Mouse (Mus musculus) embryonic facial prominence, embryonic 13.5 days (tissue): ENCODE data around the gene Gm28051. TPM values are rescaled to one million over a fixed set of nuclear protein-coding genes. Genes with fewer than 3 reads are reported as not detected.

Source experiments
- ATAC-seq: fragments of 200-750 bp; cut with Nextera tagmentation; 2 replicates; pipeline ENCODE4 v1.8.0; 2017; ENCODE audit warnings: low read depth; ENCODE audit not compliant: insufficient number of reproducible peaks, insufficient read depth, low FRiP score, low TSS enrichment
- H3K27ac ChIP-seq: fragments of 300-500 bp; sonication (generic); 2 replicates; pipeline ENCODE4 v1.5.1; 2015; ENCODE audit warnings: moderate library complexity, mild to moderate bottlenecking, inconsistent platforms
- H3K27me3 ChIP-seq: fragments of 300-500 bp; sonication (generic); 2 replicates; pipeline ENCODE4 v1.6.1; 2015; ENCODE audit warnings: mild to moderate bottlenecking, inconsistent platforms
- H3K36me3 ChIP-seq: fragments of 300-500 bp; sonication (generic); 2 replicates; pipeline ENCODE4 v1.6.1; 2015; ENCODE audit warnings: mild to moderate bottlenecking, inconsistent platforms
- H3K4me1 ChIP-seq: fragments of 300-500 bp; sonication (generic); 2 replicates; pipeline ENCODE4 v1.6.1; 2015; ENCODE audit warnings: inconsistent platforms
- H3K4me2 ChIP-seq: fragments of 300-500 bp; sonication (generic); 2 replicates; pipeline ENCODE4 v1.6.1; 2015; ENCODE audit warnings: moderate library complexity, mild to moderate bottlenecking, inconsistent platforms
- H3K4me3 ChIP-seq: fragments of 300-500 bp; sonication (generic); 2 replicates; pipeline ENCODE4 v1.5.1; 2015; ENCODE audit warnings: mild to moderate bottlenecking, inconsistent platforms
- H3K9ac ChIP-seq: fragments of 300-500 bp; sonication (generic); 2 replicates; pipeline ENCODE4 v1.6.1; 2015; ENCODE audit warnings: mild to moderate bottlenecking, inconsistent platforms
- H3K9me3 ChIP-seq: fragments of 300-500 bp; sonication (generic); 2 replicates; pipeline ENCODE4 v1.6.1; 2016; ENCODE audit warnings: inconsistent platforms
- WGBS: fragments of 180-500 bp; shearing (Covaris S2); methylation state at CpG from one replicate; pipeline ENCODE4 v1.1.7; 2015; ENCODE audit warnings: mixed read lengths; 5-methylcytosine and 5-hydroxymethylcytosine counted together
- polyA plus RNA-seq: library from polyadenylated mRNA; unstranded; fragments of >200 nt; fragmentation: Nextera tagmentation; extraction: Ambion mirVana; gene quantifications from 2 replicates; pipeline ENCODE4 v1.2.1, GENCODE M21; 2015

The Gm28051 gene
- polyA plus RNA-seq, 1 experiment from 2014 or later = not detected

DNA sequence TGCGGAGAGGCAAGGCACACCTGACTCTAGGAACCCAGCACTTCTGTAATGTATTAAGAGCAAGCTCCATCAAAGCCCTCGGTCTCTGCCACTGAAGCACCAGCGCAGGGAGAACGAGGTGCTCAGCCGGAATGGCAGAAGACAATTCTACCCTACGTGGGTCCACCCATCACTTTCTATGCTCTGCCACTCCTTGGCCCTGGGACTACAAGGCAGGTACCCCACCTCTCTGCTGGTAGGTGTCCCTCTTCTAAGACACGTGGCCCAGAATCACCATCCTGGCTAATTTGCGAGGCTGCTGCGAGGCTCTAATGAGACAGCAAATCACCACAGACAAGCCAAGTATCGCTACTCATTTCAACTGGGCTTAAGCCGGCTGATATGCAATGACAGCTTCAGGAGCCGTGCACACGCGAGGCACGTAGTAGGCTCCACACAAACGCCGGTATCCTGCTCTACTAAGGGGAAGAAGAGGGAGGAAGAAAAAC, 53.6 kb downstream of the Gm28051 start:
- Histone ChIP-seq H3K4me2 (peak overlapping the region; percentile 72), H3K4me3 (peak overlapping the region; percentile 74), H3K4me1 (peaks cover 48% of the 10 kb centered on the region), H3K9ac (peak overlapping the region; percentile 79), H3K27me3 (0 out of 2 replicates have a peak, but pooled peaks cover 2% of the 10 kb centered on the region), H3K36me3 (no peaks in the 10 kb centered on the region), H3K9me3 (no peaks in the 10 kb centered on the region), H3K27ac (no peak overlapping the region)
- 5% methylated on average over 17 of the region's 17 CpGs for WGBS
- ATAC-seq = no peak

DNA sequence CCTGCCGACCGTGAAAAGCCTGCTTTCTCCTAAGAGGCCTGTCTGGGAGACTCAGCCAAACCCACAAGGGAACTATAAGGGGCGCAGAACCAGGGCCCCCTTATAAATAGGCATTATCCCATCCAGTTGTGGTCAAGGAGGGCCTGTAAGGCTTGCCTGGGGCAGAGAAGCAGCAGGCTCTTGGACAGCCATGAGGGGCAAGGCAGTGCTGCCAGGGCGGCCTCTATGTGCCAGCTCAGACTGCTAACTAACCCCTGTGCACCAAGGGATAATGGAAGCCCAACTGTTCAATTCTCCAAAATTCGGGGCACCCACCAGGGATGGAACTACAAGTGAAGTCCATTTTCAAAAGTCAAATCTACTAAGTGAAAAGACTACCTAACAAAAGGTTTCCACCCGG, 54.1 kb downstream of the Gm28051 start:
- peaks cover 53% of the 10 kb centered on the region for H3K4me1 ChIP-seq
- peak overlapping the region; percentile 79 for H3K9ac ChIP-seq
- H3K9me3 ChIP-seq = no peaks in the 10 kb centered on the region
- peak overlapping the region; percentile 62; the same call in 1 of the 2 replicates for H3K27ac ChIP-seq
- WGBS = 38% methylated on average over 6 of the region's 6 CpGs
- peak overlapping the region; percentile 74 for H3K4me3 ChIP-seq
- peak overlapping the region; percentile 72 for H3K4me2 ChIP-seq
- H3K27me3 ChIP-seq = 0 out of 2 replicates have a peak, but pooled peaks cover 2% of the 10 kb centered on the region
- H3K36me3 ChIP-seq = no peaks in the 10 kb centered on the region
- no peak for ATAC-seq

DNA sequence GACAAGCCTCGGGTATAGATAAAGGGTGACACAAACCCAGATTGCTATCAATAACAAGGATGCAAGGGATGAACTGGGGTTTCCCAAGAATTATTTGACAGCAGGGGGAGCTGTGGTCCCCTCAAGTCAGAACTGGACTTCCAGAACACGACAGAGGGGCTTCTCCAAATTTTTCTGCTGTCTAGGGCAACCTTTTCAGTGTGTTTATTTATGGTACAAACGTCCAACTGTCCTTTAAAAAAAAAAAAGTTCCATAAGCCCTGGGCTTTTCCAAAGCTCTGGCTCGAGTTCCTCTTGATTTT, 54.5 kb downstream of the Gm28051 start:
- 4% methylated on average over 4 of the region's 4 CpGs for WGBS
- Histone ChIP-seq H3K4me2 (peak overlapping the region; percentile 72), H3K27me3 (0 out of 2 replicates have a peak, but pooled peaks cover 2% of the 10 kb centered on the region), H3K9ac (peak overlapping the region; percentile 79), H3K36me3 (no peaks in the 10 kb centered on the region), H3K4me3 (peak overlapping the region; percentile 74), H3K9me3 (no peaks in the 10 kb centered on the region), H3K4me1 (peaks cover 57% of the 10 kb centered on the region), H3K27ac (peak overlapping the region; percentile 79; the same call in 1 of the 2 replicates)
- ATAC-seq = no peak

DNA sequence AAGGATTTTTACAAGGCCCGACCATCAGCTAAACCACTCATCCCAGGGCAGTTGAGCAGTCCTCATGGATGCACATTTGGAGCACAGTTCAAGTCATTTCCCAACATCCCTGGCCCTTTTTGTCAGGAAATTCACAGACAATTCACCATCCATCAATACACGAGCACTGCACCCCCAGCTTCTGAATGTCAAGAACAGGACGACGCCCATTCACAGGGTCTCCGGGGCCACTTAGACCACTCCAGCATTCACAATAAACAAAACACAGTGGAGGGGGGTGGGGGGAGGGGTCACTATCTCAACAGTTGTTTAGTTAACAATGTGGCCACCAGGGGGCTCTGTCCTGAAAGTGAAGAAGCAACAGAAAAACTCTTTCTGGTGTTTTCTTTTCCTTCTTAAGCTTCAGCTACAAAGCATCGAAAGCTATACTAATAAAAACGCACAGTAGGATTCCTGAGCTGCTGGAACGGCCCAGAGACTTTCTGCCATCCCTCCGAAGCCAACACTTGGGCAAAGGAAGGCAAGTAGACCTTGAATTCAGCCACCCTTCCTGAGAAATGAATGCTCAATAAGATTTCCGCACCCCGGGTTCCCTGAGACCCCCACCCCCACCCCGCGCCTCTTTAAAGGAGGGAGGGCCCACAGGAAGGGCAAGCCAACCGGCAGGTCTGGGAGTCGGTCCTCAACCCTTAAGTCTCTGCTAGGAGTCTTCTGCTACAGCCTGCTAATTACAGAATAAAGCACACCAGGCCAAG, 55.0 kb downstream of the Gm28051 start:
- Histone ChIP-seq H3K4me2 (peak overlapping the region; percentile 72), H3K4me1 (peaks cover 63% of the 10 kb centered on the region), H3K9ac (peak overlapping the region; percentile 79), H3K27me3 (0 out of 2 replicates have a peak, but pooled peaks cover 2% of the 10 kb centered on the region), H3K36me3 (no peaks in the 10 kb centered on the region), H3K4me3 (peak overlapping the region; percentile 74), H3K9me3 (no peaks in the 10 kb centered on the region), H3K27ac (peak overlapping the region; percentile 79; the same call in 1 of the 2 replicates)
- 5% methylated on average over 15 of the region's 15 CpGs for WGBS
- ATAC-seq = no peak

DNA sequence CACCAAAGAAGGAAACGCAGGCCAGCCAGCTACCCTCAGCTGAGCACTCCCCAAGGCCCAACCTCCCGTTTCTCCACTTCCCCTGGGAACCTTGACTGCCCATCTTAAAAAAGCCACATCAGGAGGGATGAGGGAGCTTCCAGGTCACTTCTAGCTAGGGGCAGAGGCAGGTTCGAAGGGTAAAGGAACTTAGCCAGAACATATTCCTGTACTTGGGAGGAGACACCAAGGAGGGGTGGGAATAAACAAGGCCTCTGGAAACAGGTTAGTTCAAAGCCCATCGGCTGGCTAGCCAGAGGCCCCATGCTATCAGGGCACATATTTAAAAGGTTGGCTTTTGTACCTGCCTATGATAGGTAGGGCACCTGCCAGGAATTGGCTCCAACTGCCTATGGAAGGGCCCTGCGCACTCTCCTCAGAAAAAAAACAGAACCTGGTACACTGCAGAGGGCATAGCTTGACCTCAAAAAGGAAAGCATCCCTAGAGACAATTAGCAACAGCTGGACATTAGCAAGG, 55.8 kb downstream of the Gm28051 start:
- Histone ChIP-seq H3K27me3 (0 out of 2 replicates have a peak, but pooled peaks cover 2% of the 10 kb centered on the region), H3K27ac (no peak overlapping the region), H3K36me3 (no peaks in the 10 kb centered on the region), H3K9me3 (no peaks in the 10 kb centered on the region), H3K4me2 (0 out of 2 replicates have a peak overlapping the region, but pooled peaks have one; percentile 72), H3K4me3 (no peak overlapping the region), H3K4me1 (peaks cover 70% of the 10 kb centered on the region), H3K9ac (no peak overlapping the region)
- no peak for ATAC-seq
- 83% methylated on average over 5 of the region's 5 CpGs for WGBS

DNA sequence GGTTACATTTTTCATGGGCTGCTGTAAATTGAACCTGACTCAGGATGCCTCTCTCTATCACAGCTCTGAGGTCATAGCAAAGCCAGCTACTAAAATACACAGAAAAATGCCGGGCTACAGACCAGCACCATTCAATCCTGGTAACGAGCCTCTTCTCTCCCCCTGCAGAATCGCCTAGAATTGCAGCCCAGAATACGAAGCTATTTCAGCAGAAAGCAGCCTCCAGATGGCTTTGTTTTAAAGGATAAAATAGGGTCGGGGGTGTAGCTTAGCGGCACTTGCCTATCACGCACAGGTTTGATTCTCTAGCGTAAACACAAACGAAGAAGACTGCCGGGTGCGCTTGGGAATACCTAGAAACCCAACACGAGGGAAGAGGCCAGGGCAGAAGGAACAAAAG, 57.1 kb downstream of the Gm28051 start:
- no peak overlapping the region for H3K4me2 ChIP-seq
- no peaks in the 10 kb centered on the region for H3K9me3 ChIP-seq
- H3K4me1 ChIP-seq = peaks cover 75% of the 10 kb centered on the region
- no peak overlapping the region for H3K4me3 ChIP-seq
- WGBS = 45% methylated on average over 12 of the region's 12 CpGs
- H3K36me3 ChIP-seq = no peaks in the 10 kb centered on the region
- ATAC-seq = no peak
- no peaks in the 10 kb centered on the region for H3K27me3 ChIP-seq
- no peak overlapping the region for H3K9ac ChIP-seq
- 0 out of 2 replicates have a peak overlapping the region, but pooled peaks have one; percentile 7 for H3K27ac ChIP-seq

DNA sequence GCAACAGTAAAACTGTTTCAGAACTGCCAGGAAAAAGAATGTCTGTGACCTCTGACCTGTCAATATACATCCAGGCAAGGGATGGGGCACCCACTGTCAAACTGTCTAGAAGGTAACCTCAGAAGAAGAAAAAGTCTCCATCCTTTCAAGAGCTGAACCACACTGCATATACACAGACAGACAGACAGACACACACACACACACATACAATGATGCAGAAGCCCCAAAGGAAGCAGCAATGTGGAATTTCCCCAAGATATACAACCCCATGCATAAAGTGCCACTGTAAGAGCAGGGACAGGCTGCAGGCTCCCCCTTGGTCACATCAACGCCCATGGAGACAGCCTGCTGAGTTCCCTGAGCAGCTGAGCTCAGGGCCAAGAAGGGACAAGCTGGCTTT, 58.4 kb downstream of the Gm28051 start:
- Histone ChIP-seq H3K4me3 (no peak overlapping the region), H3K36me3 (no peaks in the 10 kb centered on the region), H3K27ac (no peak overlapping the region), H3K4me1 (peaks cover 76% of the 10 kb centered on the region), H3K27me3 (no peaks in the 10 kb centered on the region), H3K9ac (no peak overlapping the region), H3K4me2 (no peak overlapping the region), H3K9me3 (no peaks in the 10 kb centered on the region)
- WGBS = 31% methylated on average over 1 of the region's 1 CpGs
- no peak for ATAC-seq

DNA sequence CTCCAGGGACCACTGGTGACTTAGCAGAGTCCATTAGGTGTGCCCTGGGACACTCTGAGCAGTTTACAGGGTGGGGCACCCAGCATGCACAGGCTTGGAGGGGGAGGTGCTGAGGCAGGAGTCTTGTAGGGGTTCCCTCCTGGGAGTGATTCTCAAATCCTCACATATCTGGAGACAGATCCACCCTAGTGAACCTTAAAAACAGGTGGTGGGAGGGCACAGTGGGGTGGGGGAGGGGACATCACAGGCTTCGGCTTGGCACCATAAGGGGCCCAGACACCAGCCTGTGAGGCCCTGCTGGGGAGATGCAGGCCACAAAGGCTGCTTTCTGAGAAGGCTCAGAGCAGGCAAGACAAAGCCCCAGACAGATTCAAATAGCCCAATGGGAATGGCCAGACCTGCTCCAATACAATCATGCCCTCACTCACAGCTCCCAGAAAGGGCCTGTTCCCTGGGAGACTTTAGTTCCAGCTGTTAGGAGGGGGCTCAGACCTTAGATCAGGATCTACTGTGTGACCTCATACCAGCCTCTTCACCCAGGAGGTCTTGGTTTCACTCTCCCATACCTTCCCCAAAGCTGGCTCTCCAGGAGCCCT, 59.4 kb downstream of the Gm28051 start:
- Histone ChIP-seq H3K9me3 (no peaks in the 10 kb centered on the region), H3K4me1 (peaks cover 66% of the 10 kb centered on the region), H3K9ac (0 out of 2 replicates have a peak overlapping the region, but pooled peaks have one; percentile 47), H3K4me2 (no peak overlapping the region; the same call in 1 of the 2 replicates), H3K27me3 (no peaks in the 10 kb centered on the region), H3K36me3 (no peaks in the 10 kb centered on the region), H3K4me3 (no peak overlapping the region), H3K27ac (peak overlapping the region; percentile 60)
- ATAC-seq = no peak
- WGBS = 33% methylated on average over 1 of the region's 1 CpGs

DNA sequence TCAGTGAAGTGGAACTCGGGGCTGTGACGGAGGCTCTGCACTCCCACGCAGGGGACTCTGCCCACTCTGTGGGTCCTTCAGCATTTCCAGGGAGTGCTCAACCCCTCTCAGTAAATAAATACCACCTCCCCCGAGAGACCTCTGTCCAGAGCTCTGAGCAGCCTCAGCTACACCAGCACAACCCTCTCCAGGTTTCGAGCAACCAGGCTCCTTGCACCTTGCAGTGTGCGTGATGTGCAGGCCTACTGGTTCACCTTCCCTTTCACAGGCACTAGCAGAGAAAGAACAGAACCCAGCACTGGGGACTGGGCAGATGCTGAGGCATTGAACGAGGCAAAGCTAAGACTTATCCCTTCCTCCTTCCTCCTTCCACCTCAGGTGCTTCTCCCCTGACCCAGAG, 60.2 kb downstream of the Gm28051 start:
- Histone ChIP-seq H3K36me3 (no peaks in the 10 kb centered on the region), H3K4me1 (peaks cover 58% of the 10 kb centered on the region), H3K9ac (no peak overlapping the region), H3K4me2 (no peak overlapping the region), H3K9me3 (no peaks in the 10 kb centered on the region), H3K27ac (no peak overlapping the region), H3K27me3 (no peaks in the 10 kb centered on the region), H3K4me3 (no peak overlapping the region)
- no peak for ATAC-seq
- 78% methylated on average over 7 of the region's 7 CpGs for WGBS

DNA sequence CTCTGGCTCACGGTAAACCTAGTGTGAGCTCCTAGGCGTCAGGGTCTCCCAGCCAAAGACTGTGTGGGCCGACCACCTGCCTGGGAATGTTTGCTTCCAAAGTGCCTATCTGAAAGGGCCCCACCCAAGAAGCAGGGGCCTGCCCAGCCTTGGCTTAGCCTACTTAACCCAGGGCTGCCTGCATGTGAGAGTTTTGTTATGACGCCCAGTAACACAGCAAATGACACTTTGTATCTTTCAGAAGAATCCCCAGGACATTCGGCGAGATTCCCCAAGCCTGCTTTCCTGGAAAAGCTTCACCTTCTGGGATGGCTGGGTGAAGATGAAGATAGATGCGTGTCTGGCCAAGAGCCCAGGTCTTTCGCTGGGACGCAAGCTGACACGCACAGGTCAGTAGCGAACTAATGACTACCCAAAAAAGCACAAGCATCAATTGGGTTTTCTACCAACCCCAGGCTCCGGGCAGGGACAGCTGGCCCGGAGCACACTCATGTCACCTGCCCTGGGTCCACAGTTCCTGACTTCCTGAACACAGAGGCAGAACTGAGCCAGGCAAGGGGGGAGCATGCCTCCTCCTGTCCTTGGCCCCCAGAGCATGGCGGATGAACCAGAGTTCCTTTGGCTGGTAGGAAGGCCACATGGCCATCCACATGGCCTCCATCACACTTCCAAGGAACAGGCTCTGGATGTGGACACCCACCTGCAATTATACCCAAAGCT, 60.8 kb downstream of the Gm28051 start:
- no peak for ATAC-seq
- peaks cover 53% of the 10 kb centered on the region for H3K4me1 ChIP-seq
- no peaks in the 10 kb centered on the region for H3K9me3 ChIP-seq
- H3K4me3 ChIP-seq = no peak overlapping the region
- H3K4me2 ChIP-seq = no peak overlapping the region
- H3K27me3 ChIP-seq = no peaks in the 10 kb centered on the region
- WGBS = 88% methylated on average over 14 of the region's 14 CpGs
- no peaks in the 10 kb centered on the region for H3K36me3 ChIP-seq
- H3K9ac ChIP-seq = 0 out of 2 replicates have a peak overlapping the region, but pooled peaks have one; percentile 36
- no peak overlapping the region for H3K27ac ChIP-seq
